Mouse (Mus musculus) adrenal gland, postnatal 36 days (tissue): Measurements from ENCODE around the gene Lrrc8e. TPM values are rescaled to one million over a fixed set of nuclear protein-coding genes. Genes with fewer than 3 reads are reported as not detected.

ENCODE experiments used
- DNase-seq, 2 experiments: peaks; one replicate each; pipeline ENCODE4 v3.0.0; 2021; ENCODE audit warnings: mixed read lengths in 1 of 2
- long read RNA-seq, 2 experiments: library from polyadenylated mRNA; stranded (forward); transcript quantifications; one replicate each; pipeline ENCODE4 v2.0.0; 2021; ENCODE audit warnings: borderline sequencing depth in 2 of 2
- total RNA-seq, 2 experiments: library from RNA; stranded (reverse); gene quantifications; 2 replicates each; pipeline ENCODE4 v1.2.3; 2021

Gene Lrrc8e
- total RNA-seq: 10 to 100 TPM; 21.4 to 24.1 TPM
- long read RNA-seq, experiment 1, transcript Lrrc8e-201 (3 exons, 3,878 nt): major isoform, 25 of 47 reads
- long read RNA-seq, experiment 1, partial matches to known transcripts: 0 of 47 reads
- long read RNA-seq, experiment 1, other reads (novel, unspliced or antisense): 22 of 47 reads
- long read RNA-seq, experiment 2, transcript Lrrc8e-201 (3 exons, 3,878 nt): major isoform, 8 of 11 reads
- long read RNA-seq, experiment 2, partial matches to known transcripts: 0 of 11 reads
- long read RNA-seq, experiment 2, other reads (novel, unspliced or antisense): 3 of 11 reads

GRCm38 (mm10) chr8:4226739-4227347 is at the start of gene Lrrc8e:
Gene Lrrc8e, plus strand, starts transcription at chr8:4226827.
- peak; percentile 84 to 89 for DNase-seq

- no peak for DNase-seq
These were observed 43.2 kb upstream of the Lrrc8e start for GRCm38 (mm10) chr8:4183409-4183808.

- DNase-seq: no peak
These were observed 40.5 kb upstream of the Lrrc8e start for GRCm38 (mm10) chr8:4186151-4186550.

GRCm38 (mm10) chr8:4188605-4189004 is 38.0 kb upstream of the Lrrc8e start:
- no peak for DNase-seq

- DNase-seq: no peak
These were observed 37.5 kb upstream of the Lrrc8e start for GRCm38 (mm10) chr8:4189031-4189722.

- no peak for DNase-seq
These were observed 34.3 kb upstream of the Lrrc8e start for GRCm38 (mm10) chr8:4192305-4192704.

- DNase-seq: peak; percentile 92 to 94
These were observed 33.6 kb upstream of the Lrrc8e start for GRCm38 (mm10) chr8:4192807-4193587.

GRCm38 (mm10) chr8:4193588-4193894 is 33.1 kb upstream of the Lrrc8e start:
- DNase-seq: no peak

GRCm38 (mm10) chr8:4201321-4201720 is 25.3 kb upstream of the Lrrc8e start:
- no peak for DNase-seq

- DNase-seq: no peak
These were observed 21.1 kb upstream of the Lrrc8e start for GRCm38 (mm10) chr8:4205246-4206123.

GRCm38 (mm10) chr8:4206182-4207015 is 20.2 kb upstream of the Lrrc8e start:
- DNase-seq: no peak

- DNase-seq: no peak
These were observed 19.6 kb upstream of the Lrrc8e start for GRCm38 (mm10) chr8:4207016-4207350.

GRCm38 (mm10) chr8:4211097-4211496 is 15.5 kb upstream of the Lrrc8e start:
- no peak for DNase-seq

- DNase-seq: peak; percentile 32 to 37
These were observed 13.8 kb upstream of the Lrrc8e start for GRCm38 (mm10) chr8:4212809-4213209.

GRCm38 (mm10) chr8:4213210-4214005 is 13.2 kb upstream of the Lrrc8e start:
- DNase-seq: peak; percentile 88 to 91

- peak; percentile 90 to 92 for DNase-seq
These were observed 12.3 kb upstream of the Lrrc8e start for GRCm38 (mm10) chr8:4214006-4214980.

- no peak for DNase-seq
These were observed 10.3 kb upstream of the Lrrc8e start for GRCm38 (mm10) chr8:4216296-4216695.

GRCm38 (mm10) chr8:4216791-4217621 is 9.6 kb upstream of the Lrrc8e start, which contains the start of gene Prr36:
Gene Prr36, minus strand, starts transcription at chr8:4217459.
- peak; percentile 30 to 61 for DNase-seq
